Mouse (Mus musculus): ENCODE data around the gene Irf7.

Irf7 gene

GRCm38 (mm10) chr7:141265739-141266561, at the start of gene Irf7:
TSS of gene Irf7 (minus strand) at chr7:141266481.
- DNase-seq (ENCODE audit: low spot score): peak; percentile 41

GRCm38 (mm10) chr7:141315974-141316373, 49.7 kb upstream of the Irf7 start:
- peak; percentile 36 for DNase-seq (ENCODE audit: low spot score)

GRCm38 (mm10) chr7:141315076-141315475, 48.8 kb upstream of the Irf7 start:
- DNase-seq (ENCODE audit: low spot score): no peak

GRCm38 (mm10) chr7:141314416-141314815, 48.1 kb upstream of the Irf7 start:
- no peak for DNase-seq (ENCODE audit: low spot score)

GRCm38 (mm10) chr7:141304537-141304936, 38.3 kb upstream of the Irf7 start:
- no peak for DNase-seq (ENCODE audit: low spot score)

GRCm38 (mm10) chr7:141302702-141303268, 36.5 kb upstream of the Irf7 start:
- DNase-seq (ENCODE audit: low spot score): no peak

GRCm38 (mm10) chr7:141301386-141301785, 35.1 kb upstream of the Irf7 start:
- no peak for DNase-seq (ENCODE audit: low spot score)

- no peak for DNase-seq (ENCODE audit: low spot score)
Observed at GRCm38 (mm10) chr7:141299175-141299574, 32.9 kb upstream of the Irf7 start.

GRCm38 (mm10) chr7:141297926-141298650, 31.8 kb upstream of the Irf7 start:
- DNase-seq (ENCODE audit: low spot score): no peak

GRCm38 (mm10) chr7:141294479-141294878, 28.2 kb upstream of the Irf7 start:
- DNase-seq (ENCODE audit: low spot score): peak; percentile 22

GRCm38 (mm10) chr7:141293852-141294471, 27.7 kb upstream of the Irf7 start:
- DNase-seq (ENCODE audit: low spot score): peak; percentile 72

- no peak for DNase-seq (ENCODE audit: low spot score)
Observed at GRCm38 (mm10) chr7:141292583-141293388, 26.5 kb upstream of the Irf7 start.

- DNase-seq (ENCODE audit: low spot score): peak; percentile 52
Observed at GRCm38 (mm10) chr7:141291921-141292582, 25.8 kb upstream of the Irf7 start, which contains the start of gene Drd4. TSS of gene Drd4 (plus strand) at chr7:141292006.

- no peak for DNase-seq (ENCODE audit: low spot score)
Observed at GRCm38 (mm10) chr7:141288042-141288441, 21.8 kb upstream of the Irf7 start.

GRCm38 (mm10) chr7:141282756-141283155, 16.5 kb upstream of the Irf7 start:
- no peak for DNase-seq (ENCODE audit: low spot score)

- no peak for DNase-seq (ENCODE audit: low spot score)
Observed at GRCm38 (mm10) chr7:141281442-141281841, 15.2 kb upstream of the Irf7 start.

GRCm38 (mm10) chr7:141278766-141279590, 12.7 kb upstream of the Irf7 start, which contains the start of gene Sct:
TSS of gene Sct (minus strand) at chr7:141279133.
- DNase-seq (ENCODE audit: low spot score): peak; percentile 72

GRCm38 (mm10) chr7:141277701-141278678, 11.7 kb upstream of the Irf7 start:
- no peak for DNase-seq (ENCODE audit: low spot score)

- DNase-seq (ENCODE audit: low spot score): no peak
Observed at GRCm38 (mm10) chr7:141276546-141276945, 10.3 kb upstream of the Irf7 start, which contains the start of gene Cdhr5. TSS of gene Cdhr5 (minus strand) at chr7:141276786.

All from embryo, embryonic 10 days (tissue).